Mouse (Mus musculus): ENCODE data around the gene Ndufa11.

DNA sequence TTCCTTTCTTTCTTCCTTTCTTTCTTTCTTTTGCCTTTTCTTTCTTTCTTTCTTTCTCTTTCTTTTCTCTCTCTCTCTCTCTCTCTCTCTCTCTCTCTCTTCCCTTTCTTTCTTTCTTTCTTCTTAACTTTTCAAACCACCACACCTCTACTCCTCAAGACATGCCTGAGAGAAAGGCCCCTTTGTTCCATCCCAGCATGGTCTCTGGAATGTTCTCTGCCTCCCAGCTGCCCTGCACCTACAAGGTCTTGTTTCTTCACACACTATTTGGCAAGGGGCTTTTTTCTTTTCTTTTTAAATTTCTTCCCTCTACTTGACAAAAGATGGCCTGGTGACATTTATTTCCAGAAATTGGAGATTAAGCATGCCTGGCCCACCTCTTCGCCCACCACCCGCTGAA is 12.1 kb downstream of the Ndufa11 start:
- TF ChIP-seq POLR2A (IDR thresholded peaks at IDR 0.05; ENCODE audit: low read depth, low read length) (no peak), CTCF (IDR thresholded peaks at IDR 0.05; ENCODE audit: borderline replicate concordance, insufficient read depth, low read length) (no peak)

Data from embryonic fibroblast, embryonic 13.5 days (primary cell).